Mouse (Mus musculus) spleen, adult 12 weeks (tissue): ENCODE results near the gene Ift46.
A peak's percentile ranks its signal among the peaks of the same experiment; 100 is the strongest.

ENCODE experiments used
- DNase-seq: peaks from one replicate; pipeline ENCODE4 v3.0.0; 2022; ENCODE audit warnings: low spot score

The Ift46 gene

GRCm38 (mm10) chr9:44807141-44807540, 39.4 kb downstream of the Ift46 start:
- DNase-seq: no peak

GRCm38 (mm10) chr9:44807778-44808177, 40.1 kb downstream of the Ift46 start:
- DNase-seq: no peak

GRCm38 (mm10) chr9:44810316-44810715, 42.6 kb downstream of the Ift46 start:
- no peak for DNase-seq

- DNase-seq: no peak
Observed at GRCm38 (mm10) chr9:44814179-44814578, 46.5 kb downstream of the Ift46 start.

GRCm38 (mm10) chr9:44817522-44817921, 49.8 kb downstream of the Ift46 start:
- DNase-seq: no peak

- no peak for DNase-seq
Observed at GRCm38 (mm10) chr9:44819920-44820827, 52.5 kb downstream of the Ift46 start.

- DNase-seq: no peak
Observed at GRCm38 (mm10) chr9:44826660-44827059, 59.0 kb downstream of the Ift46 start.

- DNase-seq: no peak
Observed at GRCm38 (mm10) chr9:44828944-44829343, 61.2 kb downstream of the Ift46 start.

- DNase-seq: no peak
Observed at GRCm38 (mm10) chr9:44830506-44830905, 62.8 kb downstream of the Ift46 start.

- DNase-seq: no peak
Observed at GRCm38 (mm10) chr9:44832356-44832755, 64.6 kb downstream of the Ift46 start.

GRCm38 (mm10) chr9:44836439-44836838, 68.7 kb downstream of the Ift46 start:
- peak; percentile 62 for DNase-seq

GRCm38 (mm10) chr9:44841241-44841640, 73.5 kb downstream of the Ift46 start:
- DNase-seq: no peak
